Mouse (Mus musculus) spleen, postnatal 10 days (tissue): ENCODE measurements around the gene Il23a.
A peak's percentile ranks its signal among the peaks of the same experiment; 100 is the strongest.
"Not testable (repeated sequence)": the region's sequence is repeated elsewhere in the genome, so short reads cannot be mapped to it uniquely, and the experiment has no call there.

Experiments used
- DNase-seq, 2 experiments: peaks; one replicate each; pipeline ENCODE4 v3.0.0; 2021 to 2022; ENCODE audit warnings: low spot score in 2 of 2

The Il23a gene

GRCm38 (mm10) chr10:128298702-128299171, at the start of gene Il23a:
Il23a (minus strand) TSS chr10:128298752.
- DNase-seq = no peak

GRCm38 (mm10) chr10:128347541-128347940, 49.0 kb upstream of the Il23a start:
- DNase-seq = no peak

GRCm38 (mm10) chr10:128344568-128345275, 46.2 kb upstream of the Il23a start:
- peak; percentile 51 to 77 for DNase-seq

GRCm38 (mm10) chr10:128343436-128343835, 44.9 kb upstream of the Il23a start:
- DNase-seq = no peak

GRCm38 (mm10) chr10:128340257-128340656, 41.7 kb upstream of the Il23a start:
- no peak for DNase-seq

- no peak for DNase-seq
Measured at GRCm38 (mm10) chr10:128338948-128339347, 40.4 kb upstream of the Il23a start.

GRCm38 (mm10) chr10:128338415-128338814, 39.9 kb upstream of the Il23a start:
- DNase-seq = no peak

- peak; percentile 94 to 95 for DNase-seq
Measured at GRCm38 (mm10) chr10:128337306-128338181, 39.0 kb upstream of the Il23a start, which contains the start of gene Cs. Cs (plus strand) TSS chr10:128337734.

GRCm38 (mm10) chr10:128336597-128336996, 38.0 kb upstream of the Il23a start:
- DNase-seq = no peak

GRCm38 (mm10) chr10:128336195-128336594, 37.6 kb upstream of the Il23a start:
- no peak for DNase-seq

- peak; percentile 83 to 93 for DNase-seq
Measured at GRCm38 (mm10) chr10:128335582-128335981, 37.0 kb upstream of the Il23a start.

GRCm38 (mm10) chr10:128332358-128333249, 34.1 kb upstream of the Il23a start:
- not testable (repeated sequence) for DNase-seq

GRCm38 (mm10) chr10:128327610-128328009, 29.1 kb upstream of the Il23a start:
- no peak for DNase-seq

GRCm38 (mm10) chr10:128326825-128327224, 28.3 kb upstream of the Il23a start:
- no peak for DNase-seq

- no peak for DNase-seq
Measured at GRCm38 (mm10) chr10:128323516-128323915, 25.0 kb upstream of the Il23a start.

- peak; percentile 82 for DNase-seq
Measured at GRCm38 (mm10) chr10:128322141-128323108, 23.9 kb upstream of the Il23a start, which contains the start of gene Cnpy2. Cnpy2 (plus strand) TSS chr10:128322459.

- no peak for DNase-seq
Measured at GRCm38 (mm10) chr10:128321641-128322040, 23.1 kb upstream of the Il23a start.

GRCm38 (mm10) chr10:128315578-128315977, 17.0 kb upstream of the Il23a start:
- DNase-seq = no peak

- DNase-seq = no peak
Measured at GRCm38 (mm10) chr10:128310902-128311301, 12.3 kb upstream of the Il23a start.

- DNase-seq = no peak
Measured at GRCm38 (mm10) chr10:128310177-128310576, 11.6 kb upstream of the Il23a start.
